Mouse (Mus musculus) frontal cortex, postnatal 36 days (tissue): ENCODE results near the gene Mapkap1.

Experiments used
- DNase-seq, 2 experiments: peaks; one replicate each; pipeline ENCODE4 v3.0.0; 2022; ENCODE audit warnings: low spot score in 2 of 2

Mapkap1 gene

GRCm38 (mm10) chr2:34406601-34407464, at the start of gene Mapkap1:
TSS of gene Mapkap1 (plus strand) at chr2:34406771.
- DNase-seq: peak; percentile 96 to 97

GRCm38 (mm10) chr2:34363678-34364077, 42.9 kb upstream of the Mapkap1 start:
- DNase-seq: no peak

- DNase-seq: no peak
Measured at GRCm38 (mm10) chr2:34367024-34367423, 39.5 kb upstream of the Mapkap1 start.

GRCm38 (mm10) chr2:34368396-34368795, 38.2 kb upstream of the Mapkap1 start:
- DNase-seq: no peak

GRCm38 (mm10) chr2:34370349-34370724, 36.2 kb upstream of the Mapkap1 start:
- DNase-seq: no peak

GRCm38 (mm10) chr2:34370725-34371440, 35.7 kb upstream of the Mapkap1 start:
- no peak for DNase-seq

GRCm38 (mm10) chr2:34371441-34372304, 34.9 kb upstream of the Mapkap1 start:
- no peak for DNase-seq

GRCm38 (mm10) chr2:34372305-34373301, 34.0 kb upstream of the Mapkap1 start, which contains the start of gene Pbx3:
TSS of gene Pbx3 (minus strand) at chr2:34373142.
- DNase-seq: peak; percentile 85 to 90

GRCm38 (mm10) chr2:34373886-34374285, 32.7 kb upstream of the Mapkap1 start:
- no peak for DNase-seq

- DNase-seq: no peak
Measured at GRCm38 (mm10) chr2:34374349-34374748, 32.2 kb upstream of the Mapkap1 start.

GRCm38 (mm10) chr2:34378930-34379329, 27.6 kb upstream of the Mapkap1 start:
- DNase-seq: no peak

- DNase-seq: no peak
Measured at GRCm38 (mm10) chr2:34399535-34399934, 7.0 kb upstream of the Mapkap1 start.

GRCm38 (mm10) chr2:34407596-34407995, 1.0 kb downstream of the Mapkap1 start:
- no peak for DNase-seq

- DNase-seq: no peak
Measured at GRCm38 (mm10) chr2:34408341-34408740, 1.8 kb downstream of the Mapkap1 start.

GRCm38 (mm10) chr2:34409741-34410340, 3.3 kb downstream of the Mapkap1 start:
- DNase-seq: no peak

GRCm38 (mm10) chr2:34420256-34420655, 13.7 kb downstream of the Mapkap1 start:
- no peak for DNase-seq

GRCm38 (mm10) chr2:34424186-34424585, 17.6 kb downstream of the Mapkap1 start:
- no peak for DNase-seq

- no peak for DNase-seq
Measured at GRCm38 (mm10) chr2:34425573-34426223, 19.1 kb downstream of the Mapkap1 start.

GRCm38 (mm10) chr2:34430663-34431062, 24.1 kb downstream of the Mapkap1 start:
- no peak for DNase-seq
